Mouse (Mus musculus) layer of hippocampus, adult 11-12 months (tissue): ENCODE data around the gene Recql5.

Experiments
- DNase-seq: peaks from one replicate; pipeline ENCODE4 v3.0.0; 2022; ENCODE audit warnings: low spot score

Recql5 gene

GRCm38 (mm10) chr11:115933108-115933746 is at the start of gene Recql5, which contains the start of gene Sap30bp:
Gene Recql5 (minus strand): TSS chr11:115933477.
Gene Sap30bp (plus strand): TSS chr11:115933282.
- DNase-seq = peak; percentile 98

GRCm38 (mm10) chr11:115982472-115982871 is 49.2 kb upstream of the Recql5 start:
- no peak for DNase-seq

- DNase-seq = no peak
Observed at GRCm38 (mm10) chr11:115975544-115975943, 42.3 kb upstream of the Recql5 start.

GRCm38 (mm10) chr11:115975083-115975420 is 41.8 kb upstream of the Recql5 start:
- no peak for DNase-seq

GRCm38 (mm10) chr11:115974309-115975082 is 41.2 kb upstream of the Recql5 start, which contains the start of gene Itgb4:
Gene Itgb4 (plus strand): TSS chr11:115974709.
- DNase-seq = no peak

GRCm38 (mm10) chr11:115971016-115971415 is 37.7 kb upstream of the Recql5 start:
- DNase-seq = no peak

- no peak for DNase-seq
Observed at GRCm38 (mm10) chr11:115970006-115970673, 36.9 kb upstream of the Recql5 start.

GRCm38 (mm10) chr11:115968731-115969405 is 35.6 kb upstream of the Recql5 start:
- DNase-seq = no peak

GRCm38 (mm10) chr11:115964977-115965604 is 31.8 kb upstream of the Recql5 start:
- no peak for DNase-seq

- no peak for DNase-seq
Observed at GRCm38 (mm10) chr11:115962651-115963412, 29.6 kb upstream of the Recql5 start.

- no peak for DNase-seq
Observed at GRCm38 (mm10) chr11:115959018-115959417, 25.7 kb upstream of the Recql5 start.

GRCm38 (mm10) chr11:115957971-115958370 is 24.7 kb upstream of the Recql5 start:
- DNase-seq = no peak

- peak; percentile 46 for DNase-seq
Observed at GRCm38 (mm10) chr11:115956453-115956852, 23.2 kb upstream of the Recql5 start.

- peak; percentile 34 for DNase-seq
Observed at GRCm38 (mm10) chr11:115955195-115955858, 22.1 kb upstream of the Recql5 start.

GRCm38 (mm10) chr11:115954712-115955111 is 21.4 kb upstream of the Recql5 start:
- DNase-seq = no peak

GRCm38 (mm10) chr11:115950719-115951118 is 17.4 kb upstream of the Recql5 start:
- no peak for DNase-seq

GRCm38 (mm10) chr11:115948316-115948715 is 15.0 kb upstream of the Recql5 start:
- DNase-seq = no peak

- DNase-seq = no peak
Observed at GRCm38 (mm10) chr11:115946221-115946828, 13.0 kb upstream of the Recql5 start.

- DNase-seq = no peak
Observed at GRCm38 (mm10) chr11:115945247-115945646, 12.0 kb upstream of the Recql5 start.

- DNase-seq = no peak
Observed at GRCm38 (mm10) chr11:115941980-115942379, 8.7 kb upstream of the Recql5 start.
